Mouse (Mus musculus) stomach, adult 2 months (tissue): ENCODE data around the gene Hist1h2ae. TPM values are rescaled to one million over a fixed set of nuclear protein-coding genes. Genes with fewer than 3 reads are reported as not detected.

Source experiments
- polyA plus RNA-seq: library from polyadenylated mRNA; depleted of rRNA; stranded (reverse); fragments of >200 nt; gene quantifications from 2 replicates; pipeline ENCODE4 v1.2.3, GENCODE M21; 2012; rRNA removed

The Hist1h2ae gene
- polyA plus RNA-seq: 3.3 and 7.8 TPM in 2 replicates

DNA sequence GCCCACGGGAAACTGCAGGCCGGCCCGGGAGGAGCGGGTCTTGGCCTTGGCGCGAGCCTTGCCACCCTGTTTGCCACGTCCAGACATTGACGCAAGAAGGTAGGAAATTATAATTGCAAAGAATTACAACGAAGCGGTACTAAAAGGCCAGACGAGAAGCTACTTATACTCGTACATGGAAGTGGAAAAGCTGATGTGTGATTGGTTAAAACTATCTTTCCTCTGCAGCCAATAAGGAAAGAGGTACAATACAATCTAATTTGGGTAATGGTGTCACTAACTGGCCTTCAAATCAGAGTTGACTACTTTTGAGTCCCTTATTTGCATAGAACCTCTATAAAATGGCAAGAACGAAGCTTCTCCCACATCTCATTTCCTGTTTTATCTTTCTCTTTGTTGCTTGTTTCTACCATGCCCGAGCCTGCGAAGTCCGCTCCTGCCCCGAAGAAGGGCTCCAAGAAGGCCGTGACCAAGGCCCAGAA, at the start of gene Hist1h2ae, which contains the start of gene Hist1h2bg:
TSS of gene Hist1h2ae (minus strand) at position 199 of the 482 bp plus-strand sequence.
TSS of gene Hist1h2bg (plus strand) at position 375 of the 482 bp plus-strand sequence.

DNA sequence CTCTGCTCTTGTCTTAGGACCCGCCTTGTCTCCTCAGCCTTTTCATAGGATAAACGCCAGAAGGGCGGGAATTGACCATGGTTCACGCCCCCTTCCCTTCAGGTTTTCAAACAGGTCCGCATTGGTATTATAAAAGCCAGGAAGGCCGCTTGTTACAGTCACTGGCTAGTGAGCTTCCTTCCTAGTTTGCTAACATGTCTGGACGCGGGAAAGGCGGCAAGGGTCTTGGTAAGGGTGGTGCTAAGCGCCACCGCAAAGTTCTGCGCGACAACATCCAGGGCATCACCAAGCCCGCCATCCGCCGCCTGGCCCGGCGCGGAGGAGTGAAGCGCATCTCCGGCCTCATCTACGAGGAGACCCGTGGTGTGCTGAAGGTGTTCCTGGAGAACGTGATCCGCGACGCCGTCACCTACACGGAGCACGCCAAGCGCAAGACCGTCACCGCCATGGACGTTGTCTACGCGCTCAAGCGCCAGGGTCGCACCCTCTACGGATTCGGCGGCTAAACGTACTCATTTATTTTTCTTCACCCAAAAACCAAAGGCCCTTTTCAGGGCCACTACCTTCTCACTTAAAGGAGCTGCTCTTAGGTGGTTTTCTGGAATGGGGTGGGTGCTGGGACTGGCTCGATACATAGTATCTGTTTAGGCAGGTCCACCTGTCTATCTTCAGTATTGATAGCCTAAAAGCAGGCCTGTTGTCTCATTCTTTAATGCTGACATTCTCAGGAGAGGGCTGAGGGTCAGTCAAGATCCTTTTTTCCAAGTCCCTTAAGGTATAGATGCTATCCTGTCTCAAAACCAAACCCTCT, 10.6 kb upstream of the Hist1h2ae start, which contains the start of gene Hist1h4d:
TSS of gene Hist1h4d (plus strand) at position 191 of the 811 bp plus-strand sequence.

DNA sequence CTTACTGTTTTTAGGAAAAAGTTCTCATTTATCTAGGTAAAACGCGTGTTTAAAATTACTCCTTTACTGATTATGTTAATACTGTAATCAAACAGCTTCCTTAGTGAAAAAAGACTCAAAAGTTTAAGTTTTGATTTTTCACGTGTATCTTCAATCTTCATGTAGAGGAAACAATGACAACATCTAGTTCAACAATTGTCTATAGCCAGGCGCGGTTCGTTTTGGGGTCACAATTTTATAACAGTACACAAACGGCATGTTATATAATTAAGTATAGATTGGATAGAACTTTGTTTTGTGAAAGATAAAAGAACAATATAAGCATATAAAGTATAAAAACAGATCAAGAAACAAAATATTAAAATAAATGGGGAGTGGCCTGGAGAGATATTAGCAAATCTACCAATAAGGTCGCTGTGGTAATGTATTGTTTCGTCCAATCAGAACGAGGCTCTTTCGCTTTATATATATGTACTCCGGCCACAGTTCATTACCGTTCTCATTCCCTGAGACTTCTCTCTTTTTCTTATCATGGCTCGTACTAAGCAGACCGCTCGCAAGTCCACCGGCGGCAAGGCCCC, 4.3 kb upstream of the Hist1h2ae start, which contains the start of gene Hist1h3d:
TSS of gene Hist1h3d (plus strand) at position 493 of the 581 bp plus-strand sequence.

DNA sequence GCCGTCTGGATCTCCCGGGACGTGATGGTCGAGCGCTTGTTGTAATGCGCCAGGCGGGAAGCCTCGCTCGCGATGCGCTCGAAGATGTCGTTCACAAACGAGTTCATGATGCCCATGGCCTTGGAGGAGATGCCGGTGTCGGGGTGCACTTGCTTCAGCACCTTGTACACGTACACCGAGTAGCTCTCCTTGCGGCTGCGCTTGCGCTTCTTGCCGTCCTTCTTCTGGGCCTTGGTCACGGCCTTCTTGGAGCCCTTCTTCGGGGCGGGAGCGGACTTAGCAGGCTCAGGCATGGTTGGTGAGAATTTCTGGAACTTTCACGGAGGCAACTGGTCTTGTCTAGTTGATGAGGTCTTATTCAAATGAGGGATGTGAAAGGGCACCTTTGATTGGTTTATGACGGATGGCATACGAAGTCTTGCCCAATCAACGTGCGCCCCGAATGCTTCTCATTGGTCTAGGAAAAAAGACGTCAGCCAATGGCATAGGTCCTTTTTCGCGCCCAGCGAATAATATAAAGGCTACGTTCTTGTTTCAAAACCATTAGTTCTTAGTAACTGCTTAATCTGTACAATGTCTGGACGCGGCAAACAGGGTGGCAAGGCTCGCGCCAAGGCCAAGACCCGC, 3.0 kb upstream of the Hist1h2ae start, which contains the start of the genes Hist1h2bf and Hist1h2ad:
TSS of gene Hist1h2bf (minus strand) at position 299 of the 627 bp plus-strand sequence.
TSS of gene Hist1h2ad (plus strand) at position 484 of the 627 bp plus-strand sequence.

DNA sequence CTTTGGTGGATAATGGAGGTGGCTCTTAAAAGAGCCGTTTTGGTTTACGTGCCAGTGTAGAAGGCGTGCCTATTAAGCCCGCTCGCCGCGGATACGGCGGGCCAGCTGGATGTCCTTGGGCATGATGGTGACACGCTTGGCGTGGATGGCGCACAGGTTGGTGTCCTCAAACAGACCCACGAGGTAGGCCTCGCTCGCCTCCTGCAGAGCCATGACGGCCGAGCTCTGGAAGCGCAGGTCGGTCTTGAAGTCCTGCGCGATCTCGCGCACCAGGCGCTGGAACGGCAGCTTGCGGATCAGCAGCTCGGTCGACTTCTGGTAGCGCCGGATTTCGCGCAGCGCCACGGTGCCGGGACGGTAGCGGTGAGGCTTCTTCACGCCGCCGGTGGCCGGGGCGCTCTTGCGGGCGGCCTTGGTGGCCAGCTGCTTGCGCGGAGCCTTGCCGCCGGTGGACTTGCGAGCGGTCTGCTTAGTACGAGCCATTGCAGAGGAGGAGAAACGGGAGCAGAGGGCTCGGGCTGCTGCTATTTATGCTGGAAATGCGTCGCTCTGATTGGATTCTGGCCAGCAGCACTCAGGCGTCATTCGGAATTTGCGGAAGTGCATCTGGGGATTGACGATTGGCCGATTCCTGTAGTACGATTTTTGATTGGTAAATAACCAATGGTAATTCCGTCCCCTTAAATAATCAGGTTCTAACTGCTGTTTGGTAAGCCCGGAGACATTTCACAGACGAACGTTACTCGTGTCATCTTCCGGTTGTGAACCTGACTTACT, 8.9 kb downstream of the Hist1h2ae start, which contains the start of gene Hist1h3e:
TSS of gene Hist1h3e (minus strand) at position 487 of the 777 bp plus-strand sequence.

DNA sequence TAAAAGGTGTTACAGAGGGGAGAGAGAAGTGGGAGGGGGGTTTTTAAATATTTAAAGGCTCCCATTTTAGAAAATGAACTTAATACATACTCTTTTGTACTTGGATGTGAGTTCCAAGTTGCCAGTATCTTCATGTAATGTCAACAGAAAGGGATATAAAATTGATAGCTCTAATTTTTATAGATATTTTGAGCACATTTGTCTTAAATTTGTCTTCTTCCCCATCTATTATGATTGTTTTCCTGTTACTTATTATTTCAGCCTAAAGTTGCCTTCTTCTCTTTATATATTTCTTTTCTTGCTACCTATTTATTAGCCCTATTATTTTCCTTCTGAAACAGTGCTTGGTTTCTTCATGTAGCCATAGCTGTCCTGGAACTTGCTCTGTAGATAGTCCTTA, 18.1 kb downstream of the Hist1h2ae start, which contains the start of gene Hist1h1d:
TSS of gene Hist1h1d (plus strand) at position 301 of the 400 bp plus-strand sequence.

DNA sequence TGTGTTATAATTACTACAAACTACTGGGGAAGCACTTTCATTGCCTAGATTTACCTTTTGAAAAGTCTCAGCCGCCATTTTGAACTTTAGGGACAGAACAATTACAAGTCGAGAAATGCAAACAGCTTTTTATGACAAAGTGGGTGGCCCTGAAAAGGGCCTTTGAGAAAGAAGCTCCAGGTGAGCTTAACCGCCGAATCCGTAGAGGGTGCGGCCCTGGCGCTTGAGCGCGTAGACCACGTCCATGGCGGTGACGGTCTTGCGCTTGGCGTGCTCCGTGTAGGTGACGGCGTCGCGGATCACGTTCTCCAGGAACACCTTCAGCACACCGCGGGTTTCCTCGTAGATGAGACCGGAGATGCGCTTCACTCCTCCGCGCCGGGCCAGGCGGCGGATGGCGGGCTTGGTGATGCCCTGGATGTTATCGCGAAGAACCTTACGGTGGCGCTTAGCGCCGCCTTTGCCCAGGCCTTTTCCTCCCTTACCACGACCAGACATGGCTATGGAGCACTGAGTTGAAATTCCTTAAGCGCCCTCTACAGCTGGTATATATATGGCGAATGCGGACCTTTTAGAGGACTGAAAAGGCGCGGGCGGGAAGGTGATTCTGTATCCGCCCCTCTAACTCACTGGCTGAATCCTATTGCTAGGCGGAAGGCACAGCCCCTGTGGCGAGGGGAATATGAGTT, 19.7 kb downstream of the Hist1h2ae start, which contains the start of gene Hist1h4f:
TSS of gene Hist1h4f (minus strand) at position 503 of the 689 bp plus-strand sequence.

DNA sequence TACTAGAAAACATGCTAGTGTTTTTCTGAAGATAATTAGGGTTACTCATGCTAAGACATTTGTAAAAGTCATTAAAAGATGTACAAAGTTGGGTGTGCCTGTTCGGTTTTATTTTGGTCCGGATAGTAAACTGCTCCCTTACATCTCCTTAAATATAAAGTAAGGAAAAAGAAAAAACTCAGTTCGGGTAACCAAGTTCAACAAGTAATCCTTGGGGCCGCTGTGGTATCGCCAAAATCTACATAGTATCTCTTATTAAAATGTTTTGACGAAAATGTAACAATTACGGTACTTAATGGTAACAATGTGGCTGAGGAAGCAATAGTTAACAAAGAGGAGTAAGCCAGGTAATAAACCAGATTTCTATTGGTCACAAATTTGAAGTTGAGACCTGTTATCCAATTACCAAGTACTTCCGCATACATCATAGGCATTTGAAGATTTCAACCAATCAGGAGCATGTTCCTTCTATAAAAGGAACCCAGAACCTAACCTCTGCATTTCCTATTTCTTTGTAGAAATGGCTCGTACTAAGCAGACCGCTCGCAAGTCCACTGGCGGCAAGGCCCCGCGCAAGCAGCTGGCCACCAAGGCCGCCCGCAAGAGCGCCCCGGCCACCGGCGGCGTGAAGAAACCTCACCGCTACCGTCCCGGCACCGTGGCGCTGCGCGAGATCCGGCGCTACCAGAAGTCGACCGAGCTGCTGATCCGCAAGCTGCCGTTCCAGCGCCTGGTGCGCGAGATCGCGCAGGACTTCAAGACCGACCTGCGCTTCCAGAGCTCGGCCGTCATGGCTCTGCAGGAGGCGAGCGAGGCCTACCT, 26.8 kb downstream of the Hist1h2ae start, which contains the start of gene Hist1h3f:
TSS of gene Hist1h3f (plus strand) at position 88 of the 822 bp plus-strand sequence.

DNA sequence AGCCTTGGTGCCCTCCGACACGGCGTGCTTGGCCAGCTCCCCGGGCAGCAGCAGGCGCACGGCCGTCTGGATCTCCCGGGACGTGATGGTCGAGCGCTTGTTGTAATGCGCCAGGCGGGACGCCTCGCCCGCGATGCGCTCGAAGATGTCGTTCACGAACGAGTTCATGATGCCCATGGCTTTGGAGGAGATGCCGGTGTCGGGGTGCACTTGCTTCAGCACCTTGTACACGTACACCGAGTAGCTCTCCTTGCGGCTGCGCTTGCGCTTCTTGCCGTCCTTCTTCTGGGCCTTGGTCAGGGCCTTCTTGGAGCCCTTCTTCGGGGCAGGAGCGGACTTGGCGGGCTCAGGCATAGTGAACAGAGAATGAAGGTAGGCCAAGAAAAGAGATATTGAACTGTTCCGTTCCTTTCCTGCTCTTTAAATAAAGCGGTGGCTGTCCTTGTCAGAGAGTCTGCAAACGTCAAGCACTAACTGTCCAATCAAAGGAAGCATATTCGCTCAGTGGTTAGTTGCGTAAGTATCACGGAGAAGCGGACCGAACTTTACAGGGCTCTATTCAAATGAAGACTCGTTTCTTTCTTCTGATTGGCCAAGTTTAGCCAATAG, 27.9 kb downstream of the Hist1h2ae start, which contains the start of gene Hist1h2bh:
TSS of gene Hist1h2bh (minus strand) at position 394 of the 609 bp plus-strand sequence.

DNA sequence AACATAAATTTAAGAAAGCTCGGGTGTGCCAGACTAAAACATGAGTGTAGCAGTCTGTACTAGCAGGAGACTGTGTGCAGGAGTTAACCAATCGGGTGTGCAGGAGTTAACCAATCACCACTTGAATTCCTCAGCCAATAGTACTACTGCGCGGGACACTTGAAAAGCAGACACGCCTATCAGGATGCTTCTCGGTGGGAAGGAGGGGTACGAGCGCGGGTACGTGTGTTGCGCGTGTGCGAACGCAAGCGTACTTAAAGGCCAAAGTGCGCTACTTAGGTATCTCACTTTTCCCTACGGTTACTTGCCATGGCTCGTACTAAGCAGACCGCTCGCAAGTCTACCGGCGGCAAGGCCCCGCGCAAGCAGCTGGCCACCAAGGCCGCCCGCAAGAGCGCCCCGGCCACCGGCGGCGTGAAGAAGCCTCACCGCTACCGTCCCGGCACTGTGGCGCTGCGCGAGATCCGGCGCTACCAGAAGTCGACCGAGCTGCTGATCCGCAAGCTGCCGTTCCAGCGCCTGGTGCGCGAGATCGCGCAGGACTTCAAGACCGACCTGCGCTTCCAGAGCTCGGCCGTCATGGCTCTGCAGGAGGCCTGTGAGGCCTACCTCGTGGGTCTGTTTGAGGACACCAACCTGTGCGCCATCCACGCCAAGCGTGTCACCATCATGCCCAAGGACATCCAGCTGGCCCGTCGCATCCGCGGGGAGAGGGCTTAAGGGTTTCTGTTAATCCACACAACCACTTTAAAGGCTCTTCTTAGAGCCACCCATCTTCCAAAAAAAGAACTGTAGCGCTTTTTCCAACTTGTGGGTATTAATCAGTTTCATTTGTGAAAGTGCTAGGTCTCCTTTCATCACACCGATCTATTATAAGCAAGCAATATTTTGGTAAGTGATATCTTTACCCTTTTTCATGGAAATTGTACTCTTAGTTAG, 35.6 kb downstream of the Hist1h2ae start, which contains the start of gene Hist1h3g:
TSS of gene Hist1h3g (plus strand) at position 286 of the 939 bp plus-strand sequence.

DNA sequence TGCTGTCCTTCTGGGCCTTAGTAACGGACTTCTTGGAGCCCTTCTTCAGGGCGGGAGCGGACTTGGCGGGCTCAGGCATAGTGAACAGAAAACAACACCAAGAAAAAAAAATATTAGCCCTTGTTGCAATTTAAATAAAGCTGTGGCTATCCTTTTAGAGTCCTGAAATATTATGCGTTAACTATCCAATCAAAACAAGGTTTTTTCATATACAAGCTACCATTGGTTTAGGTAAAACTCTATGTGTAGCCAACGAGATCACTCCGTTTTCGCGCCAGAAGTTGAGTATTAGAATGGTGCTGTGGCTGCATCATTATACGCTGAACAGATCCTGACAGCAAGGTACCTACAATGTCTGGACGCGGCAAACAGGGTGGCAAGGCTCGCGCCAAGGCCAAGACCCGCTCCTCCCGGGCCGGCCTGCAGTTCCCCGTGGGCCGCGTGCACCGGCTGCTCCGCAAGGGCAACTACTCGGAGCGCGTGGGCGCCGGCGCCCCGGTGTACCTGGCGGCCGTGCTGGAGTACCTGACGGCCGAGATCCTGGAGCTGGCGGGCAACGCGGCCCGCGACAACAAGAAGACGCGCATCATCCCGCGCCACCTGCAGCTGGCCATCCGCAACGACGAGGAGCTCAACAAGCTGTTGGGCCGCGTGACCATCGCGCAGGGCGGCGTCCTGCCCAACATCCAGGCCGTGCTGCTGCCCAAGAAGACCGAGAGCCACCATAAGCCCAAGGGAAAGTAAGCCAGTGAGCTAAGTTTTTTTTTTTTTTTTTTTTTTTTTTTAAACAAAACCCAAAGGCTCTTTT, 37.3 kb downstream of the Hist1h2ae start, which contains the start of gene Hist1h2af:
TSS of gene Hist1h2af (plus strand) at position 347 of the 808 bp plus-strand sequence.

DNA sequence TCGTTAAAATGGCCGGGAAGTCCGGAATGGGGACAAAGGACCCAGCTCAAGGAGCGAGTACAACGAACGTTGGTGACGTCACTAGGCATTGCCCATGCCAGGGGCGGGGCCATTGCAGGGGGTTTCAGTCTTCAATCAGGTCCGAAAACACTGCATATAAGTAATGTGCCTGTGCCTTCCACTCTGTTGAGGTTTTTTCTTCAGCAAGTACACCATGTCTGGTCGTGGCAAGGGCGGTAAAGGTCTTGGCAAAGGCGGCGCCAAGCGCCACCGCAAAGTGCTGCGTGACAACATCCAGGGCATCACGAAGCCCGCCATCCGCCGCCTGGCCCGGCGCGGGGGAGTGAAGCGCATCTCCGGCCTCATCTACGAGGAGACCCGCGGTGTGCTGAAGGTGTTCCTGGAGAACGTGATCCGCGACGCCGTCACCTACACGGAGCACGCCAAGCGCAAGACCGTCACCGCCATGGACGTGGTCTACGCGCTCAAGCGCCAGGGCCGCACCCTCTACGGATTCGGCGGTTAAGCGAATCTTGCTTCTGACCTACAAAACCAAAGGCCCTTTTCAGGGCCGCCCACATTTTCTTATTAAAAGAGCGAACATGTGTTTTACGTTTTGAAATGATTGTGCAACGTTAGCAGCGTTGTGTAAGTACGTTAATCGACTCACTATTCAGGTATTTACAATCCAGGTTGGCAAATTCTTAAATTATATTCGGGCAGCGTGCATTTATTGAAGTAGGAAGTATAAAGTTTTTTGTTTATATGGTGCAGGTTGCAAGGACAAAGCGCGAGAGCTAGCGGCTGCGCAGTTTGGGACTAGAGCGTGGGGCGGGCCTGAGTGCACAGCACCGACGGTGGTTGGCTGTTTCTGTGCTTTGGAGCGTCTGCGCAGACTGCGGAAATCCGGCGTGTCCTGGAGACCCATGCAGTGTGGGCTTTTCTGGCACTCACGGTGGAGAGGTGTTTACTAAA, 39.8 kb downstream of the Hist1h2ae start, which contains the start of gene Hist1h4h:
TSS of gene Hist1h4h (plus strand) at position 150 of the 975 bp plus-strand sequence.

